Mouse (Mus musculus) forebrain, embryonic 11.5 days (tissue): ENCODE measurements around the gene Larp1. TPM values are rescaled to one million over a fixed set of nuclear protein-coding genes. Genes with fewer than 3 reads are reported as not detected.

Experiments used
- ATAC-seq: fragments of 200-750 bp; cut with Nextera tagmentation; replicated peaks from 2 replicates; pipeline ENCODE4 v1.8.0; 2017; ENCODE audit warnings: moderate TSS enrichment; ENCODE audit not compliant: low FRiP score
- DNase-seq: peaks from one replicate; pipeline ENCODE4 v3.0.0-alpha.2; 2017; ENCODE audit warnings: low spot score
- H3K27ac ChIP-seq: fragments of 300-500 bp; sonication (generic); 2 replicates; pipeline ENCODE4 v1.5.1; 2014; ENCODE audit warnings: low read depth, low read length
- H3K27me3 ChIP-seq: fragments of 300-500 bp; sonication (generic); 2 replicates; pipeline ENCODE4 v1.6.1; 2014; ENCODE audit warnings: mild to moderate bottlenecking, low read length, mixed read lengths; ENCODE audit not compliant: control insufficient read depth, insufficient read depth
- H3K36me3 ChIP-seq: fragments of 300-500 bp; sonication (generic); 2 replicates; pipeline ENCODE4 v1.6.1; 2014; ENCODE audit warnings: mild to moderate bottlenecking, low read length, moderate library complexity, mixed read lengths; ENCODE audit not compliant: control insufficient read depth, insufficient read depth
- H3K4me1 ChIP-seq: fragments of 300-500 bp; sonication (generic); replicated peaks from 2 replicates; pipeline ENCODE4 v1.6.1; 2014; ENCODE audit warnings: low read length, mixed read lengths; ENCODE audit not compliant: control insufficient read depth, insufficient read depth
- H3K4me2 ChIP-seq: fragments of 300-500 bp; sonication (generic); 2 replicates; pipeline ENCODE4 v1.6.1; 2014; ENCODE audit warnings: low read depth, mild to moderate bottlenecking, low read length, moderate library complexity, mixed read lengths; ENCODE audit not compliant: severe bottlenecking
- H3K4me3 ChIP-seq: fragments of 300-500 bp; sonication (generic); 2 replicates; pipeline ENCODE4 v1.5.1; 2014; ENCODE audit warnings: low read depth, low read length
- H3K9ac ChIP-seq: fragments of 300-500 bp; sonication (generic); 2 replicates; pipeline ENCODE4 v1.6.1; 2014; ENCODE audit warnings: low read length
- H3K9me3 ChIP-seq: fragments of 300-500 bp; sonication (generic); 2 replicates; pipeline ENCODE4 v1.6.1; 2016; ENCODE audit warnings: low read length, mixed read lengths; ENCODE audit not compliant: control insufficient read depth
- WGBS: fragments of 180-500 bp; shearing (Covaris S2); extraction: QIAGEN DNeasy Blood & Tissue Kit; methylation state at CpG from one replicate; pipeline ENCODE4 v1.1.7; 2014; 5-methylcytosine and 5-hydroxymethylcytosine counted together
- polyA plus RNA-seq: library from polyadenylated mRNA; unstranded; fragments of >200 nt; fragmentation: Nextera tagmentation; extraction: Ambion mirVana; gene quantifications from 2 replicates; pipeline ENCODE4 v1.2.1, GENCODE M21; 2014

Larp1 gene
- polyA plus RNA-seq, 1 experiment from 2014 or later: 20.5 TPM

DNA sequence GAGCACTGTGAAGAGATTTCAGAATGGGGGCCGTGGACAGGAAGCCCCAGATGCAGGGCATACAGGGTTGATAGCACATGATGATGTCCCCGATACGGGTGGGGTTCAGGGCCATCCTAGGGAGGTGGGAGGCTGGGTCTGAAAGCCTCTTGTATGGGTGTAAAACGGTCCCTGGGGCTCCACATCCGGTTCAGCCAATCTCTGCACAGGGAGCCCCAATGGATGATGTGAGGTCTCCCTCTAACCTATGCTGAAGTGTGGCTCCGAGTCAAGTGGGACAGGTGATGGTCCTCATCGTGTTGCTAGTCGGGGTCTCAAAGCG lies 35.0 kb upstream of the Larp1 start:
- no peak overlapping the region for H3K4me2 ChIP-seq
- H3K4me1 ChIP-seq: no peaks in the 10 kb centered on the region
- no peak overlapping the region for H3K9ac ChIP-seq
- ATAC-seq (no peak), DNase-seq (no peak)
- H3K27ac ChIP-seq: no peak overlapping the region
- no peak overlapping the region for H3K4me3 ChIP-seq
- H3K9me3 ChIP-seq: no peaks in the 10 kb centered on the region
- H3K36me3 ChIP-seq: no peaks in the 10 kb centered on the region
- 77% methylated on average over 9 of the region's 9 CpGs for WGBS
- H3K27me3 ChIP-seq: no peaks in the 10 kb centered on the region

DNA sequence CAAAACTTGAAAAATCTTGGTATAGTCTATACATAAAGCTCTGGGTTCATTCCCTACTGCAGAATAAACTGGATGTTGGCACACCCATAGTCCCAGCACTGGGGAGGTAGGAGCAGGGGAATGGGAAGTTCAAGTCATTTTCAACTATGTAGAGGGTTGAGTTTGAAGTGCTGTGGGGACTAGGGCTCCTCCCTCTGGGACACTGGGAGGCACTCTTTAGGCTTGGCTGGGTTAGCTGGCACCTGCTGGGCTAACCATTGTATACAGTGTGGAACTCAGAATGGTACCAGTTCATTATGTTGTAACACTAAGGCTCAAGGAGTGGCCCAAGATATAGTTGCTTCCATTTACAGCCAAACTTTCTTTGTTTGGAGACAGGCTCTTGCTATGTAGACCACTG lies 33.0 kb upstream of the Larp1 start:
- Histone ChIP-seq H3K27me3 (no peaks in the 10 kb centered on the region), H3K4me1 (no peaks in the 10 kb centered on the region), H3K4me2 (no peak overlapping the region), H3K9me3 (no peaks in the 10 kb centered on the region), H3K27ac (no peak overlapping the region), H3K4me3 (no peak overlapping the region), H3K36me3 (no peaks in the 10 kb centered on the region), H3K9ac (no peak overlapping the region)
- no peak for ATAC-seq
- DNase-seq: no peak

DNA sequence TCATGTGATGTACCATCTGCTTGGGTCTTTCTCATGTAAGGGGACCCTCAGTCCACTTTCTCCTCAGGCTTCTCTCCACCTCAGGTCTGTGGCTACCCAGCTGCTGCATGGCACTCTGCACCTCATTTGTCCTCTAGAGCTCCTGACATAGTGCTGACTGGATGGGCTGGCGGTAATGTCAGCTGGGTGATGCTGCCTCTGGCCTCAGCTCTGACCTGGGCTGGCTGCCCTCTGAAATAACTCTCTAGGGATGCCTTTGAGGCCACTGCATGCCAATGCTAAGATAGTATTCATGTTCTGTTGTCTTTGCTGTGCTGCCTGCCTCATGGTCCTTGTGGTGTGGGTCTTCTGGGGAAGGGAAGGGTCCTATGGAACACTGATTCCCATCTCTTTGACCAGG lies 31.2 kb upstream of the Larp1 start:
- DNase-seq: no peak
- no peak for ATAC-seq
- no peaks in the 10 kb centered on the region for H3K27me3 ChIP-seq
- no peak overlapping the region for H3K4me3 ChIP-seq
- no peak overlapping the region for H3K27ac ChIP-seq
- no peaks in the 10 kb centered on the region for H3K4me1 ChIP-seq
- H3K9me3 ChIP-seq: no peaks in the 10 kb centered on the region
- WGBS: 90% methylated on average over 1 of the region's 1 CpGs
- no peak overlapping the region for H3K9ac ChIP-seq
- no peak overlapping the region for H3K4me2 ChIP-seq
- no peaks in the 10 kb centered on the region for H3K36me3 ChIP-seq

DNA sequence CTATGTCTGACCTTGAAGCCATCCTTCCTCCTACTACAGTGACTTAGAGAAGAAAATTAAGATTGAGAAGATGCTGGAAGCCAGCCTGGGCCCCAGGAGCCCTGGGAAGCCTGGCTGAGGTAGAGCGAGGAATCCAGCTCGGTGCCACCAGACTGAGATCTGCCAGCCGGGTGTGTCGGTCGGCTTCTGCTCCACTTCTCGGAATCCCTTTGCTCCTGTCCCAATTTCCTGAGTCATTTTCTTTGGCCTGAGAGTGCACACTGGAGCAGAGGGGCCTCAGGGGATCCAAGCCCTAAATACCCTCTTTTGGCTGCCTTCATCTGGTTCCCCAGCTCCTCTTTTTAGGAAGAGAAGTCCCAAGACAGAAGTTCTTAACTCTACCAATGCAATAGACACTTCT lies 29.2 kb upstream of the Larp1 start:
- Histone ChIP-seq H3K4me1 (no peaks in the 10 kb centered on the region), H3K27me3 (no peaks in the 10 kb centered on the region), H3K9me3 (no peaks in the 10 kb centered on the region), H3K27ac (no peak overlapping the region), H3K4me3 (no peak overlapping the region), H3K9ac (no peak overlapping the region), H3K4me2 (no peak overlapping the region), H3K36me3 (no peaks in the 10 kb centered on the region)
- ATAC-seq (no peak), DNase-seq (no peak)
- 88% methylated on average over 6 of the region's 6 CpGs for WGBS

DNA sequence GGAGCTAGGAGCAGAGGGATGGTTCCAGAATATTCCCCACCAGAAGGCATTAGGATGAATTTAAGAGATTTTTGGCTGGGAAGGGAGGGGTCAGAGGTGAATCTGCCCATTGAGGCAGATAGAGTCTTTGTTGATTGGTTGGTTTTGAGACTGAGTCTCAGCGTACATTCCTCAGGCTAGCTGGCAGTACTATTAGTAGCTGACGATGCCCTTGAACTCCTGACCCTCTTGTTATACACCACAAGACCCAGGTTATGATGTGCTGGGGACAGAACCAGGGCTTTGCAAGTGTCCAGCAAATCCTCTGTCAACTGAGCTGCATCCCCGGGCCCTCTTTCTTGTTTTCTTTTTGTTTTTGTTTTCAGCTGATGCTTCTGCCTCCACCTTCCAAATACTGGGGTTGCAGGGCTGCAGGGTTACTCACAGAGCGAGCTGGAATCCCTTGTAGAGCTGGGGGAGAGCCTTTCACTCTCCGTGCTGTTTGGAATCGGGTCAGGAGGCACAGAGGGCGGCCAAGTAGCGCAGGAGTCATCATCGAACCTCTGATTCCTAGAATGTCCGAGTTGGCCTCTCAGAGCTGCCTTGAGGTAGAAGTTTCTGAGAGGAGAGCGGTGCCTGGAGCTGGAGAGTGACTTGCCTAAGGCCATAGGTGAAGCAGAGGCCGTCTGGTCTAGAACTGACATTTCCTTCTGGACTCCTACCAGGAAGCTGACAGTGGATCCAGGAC lies 27.6 kb upstream of the Larp1 start:
- Histone ChIP-seq H3K4me1 (no peaks in the 10 kb centered on the region), H3K4me2 (no peak overlapping the region), H3K9ac (no peak overlapping the region), H3K27ac (no peak overlapping the region), H3K27me3 (no peaks in the 10 kb centered on the region), H3K36me3 (no peaks in the 10 kb centered on the region), H3K4me3 (no peak overlapping the region), H3K9me3 (no peaks in the 10 kb centered on the region)
- WGBS: 90% methylated on average over 12 of the region's 12 CpGs
- ATAC-seq (no peak), DNase-seq (no peak)

DNA sequence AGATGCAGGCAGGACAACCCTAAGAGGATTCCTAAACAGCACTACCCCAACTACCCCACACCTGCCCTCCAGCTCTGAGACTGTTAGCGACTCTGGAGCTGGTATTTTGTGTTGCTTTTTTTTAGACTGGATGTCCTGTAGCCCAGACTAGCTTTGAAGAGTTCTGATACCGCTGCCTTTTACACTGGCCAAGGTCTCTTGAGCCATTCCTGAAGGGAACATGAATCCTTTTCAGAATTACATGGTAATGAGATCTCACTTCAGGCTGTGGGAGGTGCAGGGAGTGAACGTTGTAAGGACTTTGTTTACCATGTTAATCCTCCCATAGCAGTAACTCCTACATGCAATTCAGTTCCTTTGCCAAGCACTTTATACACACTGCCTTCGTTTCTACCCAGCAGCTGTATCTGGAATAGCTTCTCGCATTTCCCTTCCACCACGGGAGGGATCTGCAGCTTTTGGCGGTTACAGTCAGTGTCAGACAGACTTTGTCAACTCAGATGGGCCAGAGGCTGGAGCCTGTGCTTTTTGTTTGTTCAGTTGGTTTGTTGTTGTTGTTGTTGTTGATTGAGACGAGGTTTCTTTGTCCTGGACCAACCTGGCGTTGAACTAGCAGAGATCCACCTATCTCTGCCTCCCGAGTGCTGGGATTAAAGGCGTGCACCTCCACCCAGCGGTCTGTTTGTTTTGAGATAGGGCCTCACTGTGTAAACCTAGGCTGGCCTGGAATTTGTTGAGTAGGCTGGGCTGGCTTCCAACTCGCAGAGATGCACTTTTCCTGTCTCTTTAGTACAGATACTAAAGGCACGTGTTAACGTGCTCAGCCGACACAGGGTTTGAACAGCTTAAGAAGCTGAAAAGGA lies 25.2 kb upstream of the Larp1 start:
- DNase-seq: no peak
- Histone ChIP-seq H3K27ac (no peak overlapping the region), H3K9ac (no peak overlapping the region), H3K36me3 (no peaks in the 10 kb centered on the region), H3K4me2 (no peak overlapping the region), H3K9me3 (no peaks in the 10 kb centered on the region), H3K27me3 (no peaks in the 10 kb centered on the region), H3K4me3 (no peak overlapping the region), H3K4me1 (no peaks in the 10 kb centered on the region)
- WGBS: 52% methylated on average over 16 of the region's 16 CpGs
- no peak for ATAC-seq

DNA sequence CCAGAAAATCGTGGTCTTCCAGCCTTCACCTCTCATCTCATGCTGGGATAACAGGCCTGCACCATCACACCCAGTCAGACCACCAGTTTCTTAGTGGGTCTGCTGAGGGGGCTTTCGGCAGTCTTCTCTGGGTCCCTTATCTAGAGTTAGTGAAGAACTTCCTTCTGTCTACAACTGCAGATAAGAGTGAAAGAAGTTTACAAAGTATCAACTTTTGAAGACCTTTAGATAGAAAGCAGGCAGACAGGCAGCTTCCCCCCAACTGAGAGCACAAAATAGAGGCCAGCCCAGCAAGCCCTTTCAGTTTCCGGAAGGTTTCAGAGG lies 24.6 kb upstream of the Larp1 start:
- 49% methylated on average over 3 of the region's 3 CpGs for WGBS
- no peak for ATAC-seq
- H3K4me2 ChIP-seq: no peak overlapping the region
- H3K4me3 ChIP-seq: no peak overlapping the region
- H3K36me3 ChIP-seq: no peaks in the 10 kb centered on the region
- H3K27ac ChIP-seq: no peak overlapping the region
- no peak for DNase-seq
- H3K27me3 ChIP-seq: no peaks in the 10 kb centered on the region
- no peaks in the 10 kb centered on the region for H3K4me1 ChIP-seq
- H3K9me3 ChIP-seq: no peaks in the 10 kb centered on the region
- no peak overlapping the region for H3K9ac ChIP-seq

DNA sequence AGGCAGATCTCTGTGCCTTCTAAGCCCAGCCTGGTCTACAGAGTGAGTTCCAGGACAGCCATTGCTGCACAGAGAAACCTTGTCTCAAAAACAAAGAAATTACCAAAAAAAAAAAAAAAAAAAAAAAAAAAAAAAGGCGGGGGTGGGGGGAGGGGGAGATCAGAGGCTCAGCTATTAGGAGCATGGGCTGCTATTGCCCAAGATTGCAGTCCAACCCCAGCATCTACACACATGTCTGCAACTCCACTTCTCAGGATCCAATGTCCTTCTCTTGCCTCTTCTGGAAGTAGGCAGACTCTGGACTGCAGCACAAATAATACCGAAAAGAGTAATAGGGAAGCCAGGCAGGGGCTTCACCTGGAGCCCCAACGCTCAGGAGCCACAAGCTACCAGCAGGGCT lies 23.4 kb upstream of the Larp1 start:
- H3K4me3 ChIP-seq: no peak overlapping the region
- no peak overlapping the region for H3K27ac ChIP-seq
- no peak for DNase-seq
- no peaks in the 10 kb centered on the region for H3K4me1 ChIP-seq
- 86% methylated on average over 3 of the region's 3 CpGs for WGBS
- no peak overlapping the region for H3K9ac ChIP-seq
- H3K4me2 ChIP-seq: no peak overlapping the region
- ATAC-seq: no peak
- no peaks in the 10 kb centered on the region for H3K36me3 ChIP-seq
- H3K27me3 ChIP-seq: no peaks in the 10 kb centered on the region
- H3K9me3 ChIP-seq: no peaks in the 10 kb centered on the region

DNA sequence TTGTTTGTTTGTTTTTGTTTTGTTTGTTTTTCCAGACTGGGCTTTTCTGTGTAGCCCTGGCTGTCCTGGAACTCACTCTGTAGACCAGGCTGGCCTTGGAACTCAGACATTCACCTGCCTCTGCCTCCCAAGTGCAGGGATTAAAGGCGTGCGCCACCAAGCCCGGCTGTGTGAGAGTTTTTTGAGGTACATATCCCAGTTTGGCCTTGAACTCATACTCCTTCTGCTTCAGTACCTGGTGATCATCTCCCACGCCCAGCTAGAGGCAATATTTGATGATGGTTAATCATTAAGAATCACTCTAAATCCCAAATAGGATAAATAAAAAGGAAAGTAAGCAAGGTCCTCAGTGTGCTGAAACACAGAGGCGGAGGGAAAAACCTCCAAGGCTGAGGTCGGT lies 22.8 kb upstream of the Larp1 start:
- Histone ChIP-seq H3K4me1 (no peaks in the 10 kb centered on the region), H3K4me3 (no peak overlapping the region), H3K9ac (no peak overlapping the region), H3K27me3 (no peaks in the 10 kb centered on the region), H3K36me3 (no peaks in the 10 kb centered on the region), H3K9me3 (no peaks in the 10 kb centered on the region), H3K4me2 (no peak overlapping the region), H3K27ac (no peak overlapping the region)
- ATAC-seq (no peak), DNase-seq (no peak)
- WGBS: 90% methylated on average over 6 of the region's 6 CpGs
